Mouse (Mus musculus) MEL (cell line): Measurements from ENCODE around the gene Prkd2.

Experiments used
- CHD2 ChIP-seq: IDR thresholded peaks from 2 replicates; pipeline ENCODE4 v1.6.1; 2011; ENCODE audit warnings: low read length, improper control_type of control experiment
- CTCF ChIP-seq, 3 experiments: IDR thresholded peaks in 2 of 3; conservative IDR thresholded peaks in 1 of 3; 2 replicates each; pipeline ENCODE4 v1.5.1; 2011 to 2012; ENCODE audit warnings: low read length in 3 of 3, low read depth in 2 of 3, mild to moderate bottlenecking in 2 of 3, improper control_type of control experiment in 1 of 3, inconsistent platforms in 1 of 3, mixed read lengths in 1 of 3, moderate library complexity in 1 of 3; ENCODE audit not compliant: control insufficient read depth in 1 of 3, insufficient read depth in 1 of 3, poor library complexity in 1 of 3, severe bottlenecking in 1 of 3
- NELFE ChIP-seq: IDR thresholded peaks from 2 replicates; pipeline ENCODE4 v1.6.1; 2011; ENCODE audit warnings: low read depth, low read length, improper control_type of control experiment
- USF1 ChIP-seq: IDR thresholded peaks from 2 replicates; pipeline ENCODE4 v1.6.1; 2014; ENCODE audit warnings: low read depth, mild to moderate bottlenecking, inconsistent platforms, low read length, improper control_type of control experiment, moderate library complexity
- ZMIZ1 ChIP-seq: IDR thresholded peaks from 2 replicates; pipeline ENCODE4 v1.6.1; 2012; ENCODE audit warnings: low read depth, mild to moderate bottlenecking, inconsistent platforms, low read length, improper control_type of control experiment, moderate library complexity

- TF ChIP-seq CHD2 (no peak), CTCF (IDR thresholded peaks at IDR 0.05 in 2 of 3, conservative IDR thresholded peaks at IDR 0.05 in 1 of 3; ENCODE audit: control insufficient read depth in 1 of 3, insufficient read depth in 1 of 3, low read depth in 2 of 3, low read length in 3 of 3, poor library complexity in 1 of 3, severe bottlenecking in 1 of 3) (no peak), ZMIZ1 (no peak), NELFE (no peak), USF1 (no peak)
Measured at GRCm38 (mm10) chr7:16845820-16846167, 3.1 kb downstream of the Prkd2 start.
